Mouse (Mus musculus): ENCODE measurements at regions not wholly inside any gene's neighbourhood (a gene's known extent, or its start where the extent isn't known, plus 50 kb on each side); places are given as distances from the start of the nearest gene placed in this dataset.

DNA sequence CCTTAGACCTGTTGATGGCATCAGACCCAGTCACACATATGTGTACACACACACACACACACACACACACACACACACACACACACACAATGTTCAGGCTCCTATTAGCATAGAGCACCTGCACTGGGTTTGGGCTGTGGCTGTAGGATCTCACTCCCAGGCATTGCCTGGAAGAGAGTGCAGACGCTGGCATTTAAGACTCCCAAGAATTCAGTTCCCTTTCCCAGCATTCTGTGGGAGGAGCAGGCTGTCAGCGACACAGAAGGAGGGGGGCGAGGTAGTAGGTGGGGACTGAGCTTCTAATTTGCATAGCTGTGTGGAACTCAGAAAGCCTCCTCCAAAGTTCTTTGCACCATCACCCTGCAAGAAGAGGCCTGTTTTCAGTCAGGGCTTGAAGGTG lies 374.2 kb upstream of the Fam49b start:
- DNase-seq (ENCODE audit: extremely low spot score, low read depth, low spot score) = no peak

DNA sequence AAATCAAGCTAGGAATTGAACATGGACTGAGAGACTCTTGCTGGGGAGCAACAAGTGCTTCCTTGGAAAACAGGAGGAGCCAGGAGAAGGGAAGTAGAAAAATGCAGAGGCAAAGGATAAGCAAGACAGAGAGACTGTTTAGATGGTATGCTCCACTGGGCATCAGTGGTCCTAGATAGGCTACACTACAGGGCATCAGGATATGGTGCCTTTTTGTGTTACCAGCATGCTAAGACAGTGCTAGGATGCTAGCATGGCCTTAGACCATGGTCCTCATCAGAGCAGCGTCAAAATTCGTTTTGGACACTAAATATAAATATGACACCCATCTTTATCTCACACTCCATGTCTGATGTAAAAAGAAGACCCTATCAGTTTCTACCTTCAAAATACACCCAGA lies 374.6 kb upstream of the Fam49b start:
- DNase-seq (ENCODE audit: extremely low spot score, low read depth, low spot score) = no peak

DNA sequence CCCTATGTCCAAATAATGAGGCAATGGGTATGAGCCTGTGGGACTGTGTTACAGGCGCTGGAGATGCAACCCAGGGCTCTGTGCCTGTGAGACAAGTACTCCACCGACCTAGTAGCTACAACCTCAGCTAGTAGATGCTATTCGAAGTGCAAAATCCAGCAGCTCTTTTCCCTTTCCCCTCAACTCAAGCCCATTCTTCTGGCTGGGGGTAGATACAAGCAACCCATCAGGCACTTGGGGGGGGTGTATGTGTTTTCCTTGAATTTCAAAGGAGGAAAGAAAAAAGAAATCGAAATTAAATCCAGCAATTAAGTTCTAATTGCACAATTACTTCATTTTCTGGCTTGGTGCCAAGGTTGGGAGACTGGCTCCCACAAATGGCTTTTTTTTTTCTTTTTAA lies 372.4 kb upstream of the Gm21798 start:
- DNase-seq (ENCODE audit: extremely low spot score, low read depth, low spot score) = no peak

DNA sequence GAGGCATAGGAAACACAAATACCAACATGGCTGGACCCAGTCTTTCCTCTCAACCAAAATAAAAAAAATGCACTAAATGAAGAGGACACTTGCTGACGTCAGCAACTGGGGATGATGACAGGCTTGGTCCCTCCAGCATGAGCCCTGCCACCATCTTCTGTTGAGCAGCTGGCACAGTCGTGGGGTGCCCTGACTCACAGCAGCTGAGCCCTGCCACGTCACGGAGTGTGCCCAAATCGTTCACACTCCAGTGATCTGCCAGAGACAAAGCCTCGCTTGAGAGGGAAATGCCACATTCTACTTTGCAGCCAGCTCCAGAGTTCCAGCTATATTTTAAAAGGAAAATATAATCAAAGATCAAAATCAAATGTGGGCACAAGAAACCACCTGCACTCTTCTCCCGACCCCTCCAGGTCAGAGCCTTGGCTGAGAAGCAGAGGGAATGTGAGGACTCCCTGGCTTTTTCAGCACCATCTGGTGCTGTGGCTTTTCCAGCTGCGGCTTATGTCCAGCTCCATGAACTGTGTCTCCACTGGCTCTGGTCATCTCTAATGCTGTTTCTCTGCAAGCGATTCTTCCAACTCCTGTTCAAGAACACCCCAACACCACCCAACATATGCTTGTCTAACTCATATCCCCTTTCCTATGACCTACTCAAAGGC lies 371.0 kb upstream of the Gm21798 start:
- DNase-seq (ENCODE audit: extremely low spot score, low read depth, low spot score) = no peak

DNA sequence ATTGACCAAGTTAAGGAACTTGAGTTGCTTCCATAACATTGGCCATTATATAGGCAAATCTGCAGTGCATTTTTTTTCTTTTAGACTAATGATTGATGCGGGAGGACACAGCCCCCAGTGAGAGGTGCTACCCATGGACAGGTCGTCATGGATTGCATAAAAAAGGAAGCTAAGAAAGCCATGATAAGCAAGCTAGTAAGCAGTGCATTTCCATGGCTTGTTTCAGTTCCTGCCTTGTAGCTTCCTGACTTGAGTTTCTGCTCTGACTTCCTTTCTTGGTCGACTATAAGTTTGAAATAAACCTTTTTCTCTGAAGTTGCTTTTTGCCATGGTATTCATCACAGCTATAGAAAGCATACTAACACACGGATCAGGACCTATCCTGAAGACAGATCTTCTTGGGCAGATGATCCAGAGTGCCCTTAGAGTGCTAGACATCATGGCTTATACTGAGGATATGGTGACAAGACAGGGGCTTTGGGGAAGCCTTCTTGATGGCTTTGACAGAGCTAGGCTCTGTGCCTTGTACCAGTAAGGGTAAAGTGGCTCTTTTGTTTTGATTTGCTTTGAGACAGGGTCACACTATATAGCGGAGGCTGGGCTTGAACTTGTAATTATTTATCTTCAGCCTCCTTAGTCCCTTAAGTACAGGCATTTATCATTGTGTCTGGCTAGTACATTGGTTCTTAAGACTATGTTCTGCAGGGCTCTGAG lies 370.1 kb upstream of the Gm21798 start:
- no peak for DNase-seq (ENCODE audit: extremely low spot score, low read depth, low spot score)

DNA sequence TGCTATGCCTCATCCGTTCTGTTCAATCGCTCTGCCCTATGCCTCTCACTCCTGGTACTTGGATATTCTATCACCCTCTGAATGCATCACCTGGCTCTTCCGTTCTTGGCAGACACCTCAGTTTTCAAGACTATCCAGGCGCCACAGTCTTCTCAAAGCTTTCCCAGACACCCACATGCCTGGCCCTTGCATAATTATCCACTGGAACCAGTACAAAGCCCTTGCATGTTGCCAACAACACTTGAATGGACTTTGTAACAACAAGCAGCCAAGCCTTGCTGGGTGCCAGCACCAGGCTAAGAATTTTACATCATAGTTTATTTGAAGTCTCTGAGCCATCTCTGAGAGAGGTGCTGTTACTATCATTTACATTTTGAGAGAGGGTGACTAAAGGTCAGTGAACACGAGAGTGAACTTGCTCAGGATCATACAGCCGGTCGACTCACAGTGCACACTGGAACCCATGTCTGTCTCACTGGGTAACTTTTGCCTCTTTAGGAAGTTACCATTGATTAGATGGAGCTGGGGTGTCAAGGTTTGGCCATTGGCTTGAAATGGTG lies 368.8 kb upstream of the Gm21798 start:
- DNase-seq (ENCODE audit: extremely low spot score, low read depth, low spot score) = no peak

DNA sequence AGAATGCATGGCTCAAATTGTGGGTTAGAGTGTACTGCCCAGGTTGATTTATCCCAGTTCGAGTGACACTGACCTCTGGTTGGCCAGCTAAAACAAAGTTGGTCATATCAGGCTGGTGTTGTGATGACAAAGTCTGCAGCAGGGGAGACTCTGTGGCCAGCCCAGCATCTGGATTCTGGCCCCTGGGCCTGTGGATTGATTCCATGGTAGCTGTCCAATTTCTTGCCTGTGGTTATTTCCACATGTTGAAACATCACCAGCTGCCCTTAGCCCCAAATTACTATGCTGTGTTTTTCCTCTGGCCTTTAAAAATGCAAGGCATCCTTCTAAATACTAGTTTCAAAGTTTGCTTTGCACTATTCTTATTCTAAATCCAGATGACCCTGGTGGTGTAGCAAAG lies 346.8 kb upstream of the Gm21798 start:
- no peak for DNase-seq (ENCODE audit: extremely low spot score, low read depth, low spot score)

DNA sequence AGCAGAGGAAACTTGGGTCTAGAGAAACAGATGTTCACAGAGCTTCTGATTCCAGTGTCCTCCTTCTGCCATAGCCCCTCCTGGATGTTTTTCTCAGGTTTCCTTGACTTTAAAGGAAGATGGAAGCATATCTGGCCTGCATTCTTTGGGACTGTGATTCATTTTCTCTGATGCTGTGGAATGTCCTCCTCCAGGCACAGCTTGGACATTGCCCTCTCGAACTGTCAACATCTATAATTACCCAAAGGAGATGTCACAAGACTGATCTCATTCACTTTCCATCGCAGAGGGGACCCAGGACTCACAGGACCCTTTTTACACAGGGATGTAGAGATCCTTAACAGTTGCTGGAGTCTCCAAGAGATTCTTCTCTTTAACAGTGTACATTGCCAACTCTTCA lies 345.9 kb upstream of the Gm21798 start:
- DNase-seq (ENCODE audit: extremely low spot score, low read depth, low spot score) = no peak

DNA sequence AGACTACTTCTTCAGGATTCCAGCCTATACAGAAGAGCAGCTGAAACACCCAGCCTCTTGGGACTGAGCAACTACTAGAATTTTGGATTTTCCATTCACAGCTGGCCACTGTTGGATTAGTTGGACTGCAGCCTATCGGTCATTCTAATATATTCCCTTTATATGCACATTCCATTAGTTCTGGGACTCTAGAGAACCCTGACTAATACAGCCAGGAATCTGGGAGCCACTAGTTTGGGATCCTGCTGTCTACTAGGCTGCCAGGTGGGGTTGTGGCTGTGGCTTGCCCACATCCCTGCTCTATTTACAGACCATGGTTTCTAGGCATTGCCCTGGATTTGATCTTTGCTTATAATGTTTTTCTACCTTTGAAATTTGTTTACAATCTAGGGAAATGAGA lies 343.3 kb upstream of the Gm21798 start:
- DNase-seq (ENCODE audit: extremely low spot score, low read depth, low spot score) = no peak

DNA sequence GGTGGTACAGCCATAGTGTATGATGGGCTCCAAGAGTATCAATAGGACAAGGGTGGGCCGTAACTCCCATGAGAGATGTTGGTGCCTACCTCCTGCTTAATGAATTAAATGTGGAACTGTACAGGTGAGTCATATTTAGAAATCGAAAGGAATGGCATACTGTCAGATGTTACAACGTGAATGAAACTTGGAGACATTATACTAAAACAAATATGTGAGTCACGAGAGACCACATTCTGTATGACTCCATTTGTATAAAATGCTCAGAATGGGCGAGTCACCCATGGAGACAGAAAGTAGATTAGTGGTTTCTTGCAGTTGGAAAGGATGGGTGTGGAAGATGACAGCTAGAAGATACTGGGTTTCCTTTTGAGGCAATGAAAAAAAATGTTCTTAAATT lies 340.4 kb upstream of the Gm21798 start:
- no peak for DNase-seq (ENCODE audit: extremely low spot score, low read depth, low spot score)

DNA sequence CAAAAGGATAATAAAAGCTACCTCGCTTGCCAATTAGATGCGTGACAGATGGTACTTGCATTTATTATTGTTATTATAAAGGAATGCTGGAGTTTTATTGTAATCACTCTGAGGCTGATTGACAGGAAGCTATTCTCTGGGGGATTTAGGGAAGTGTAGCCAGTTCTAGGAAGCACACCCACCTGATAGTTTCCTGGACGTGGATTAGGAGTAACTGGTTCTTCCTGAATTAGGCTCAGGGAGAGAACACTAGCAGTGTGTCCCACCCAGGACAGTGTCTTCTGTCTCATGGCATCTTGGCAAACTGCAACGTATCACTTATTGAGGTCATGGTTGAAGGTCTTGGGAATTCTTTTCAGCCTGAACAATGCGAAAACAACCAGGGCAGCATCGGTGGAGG lies 336.9 kb upstream of the Gm21798 start:
- DNase-seq (ENCODE audit: extremely low spot score, low read depth, low spot score) = no peak

DNA sequence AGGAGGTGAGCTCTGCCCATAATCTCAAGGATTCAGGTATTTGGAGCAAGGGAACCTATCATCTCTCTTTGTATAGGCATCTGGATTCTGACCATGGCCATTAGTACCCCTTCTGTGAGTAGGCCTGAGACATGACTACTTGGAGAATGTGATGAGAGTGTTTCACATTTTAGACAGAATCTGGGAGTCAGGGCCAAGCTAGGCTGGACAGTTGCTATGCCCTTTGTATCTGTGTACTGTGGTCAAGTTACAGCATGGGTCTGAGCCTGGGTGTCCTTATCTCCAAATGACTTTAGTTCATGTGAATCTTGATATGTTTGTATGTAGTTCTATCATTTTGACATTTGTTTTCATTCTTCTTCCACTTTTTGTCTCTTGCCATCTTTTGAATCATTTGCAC lies 336.3 kb upstream of the Gm21798 start:
- DNase-seq (ENCODE audit: extremely low spot score, low read depth, low spot score) = no peak

DNA sequence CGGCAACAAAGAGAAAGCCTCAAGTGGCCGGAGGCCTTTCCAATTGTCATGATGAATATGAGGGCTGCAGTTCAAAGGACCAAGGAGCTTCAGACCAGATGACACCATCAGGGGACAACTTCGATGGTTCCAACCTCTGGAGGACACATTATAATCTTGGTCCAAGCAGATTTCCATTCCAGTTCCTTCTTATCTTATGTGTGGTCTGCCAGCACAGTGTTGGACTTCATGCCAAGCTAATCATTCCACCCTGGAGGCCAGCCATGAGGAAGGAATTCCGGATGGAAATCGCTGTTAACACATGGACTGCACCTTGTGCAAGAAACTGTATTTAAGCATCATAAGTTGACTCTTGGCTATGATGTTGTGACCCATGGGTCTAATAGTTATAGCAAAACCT lies 334.5 kb upstream of the Gm21798 start:
- no peak for DNase-seq (ENCODE audit: extremely low spot score, low read depth, low spot score)

DNA sequence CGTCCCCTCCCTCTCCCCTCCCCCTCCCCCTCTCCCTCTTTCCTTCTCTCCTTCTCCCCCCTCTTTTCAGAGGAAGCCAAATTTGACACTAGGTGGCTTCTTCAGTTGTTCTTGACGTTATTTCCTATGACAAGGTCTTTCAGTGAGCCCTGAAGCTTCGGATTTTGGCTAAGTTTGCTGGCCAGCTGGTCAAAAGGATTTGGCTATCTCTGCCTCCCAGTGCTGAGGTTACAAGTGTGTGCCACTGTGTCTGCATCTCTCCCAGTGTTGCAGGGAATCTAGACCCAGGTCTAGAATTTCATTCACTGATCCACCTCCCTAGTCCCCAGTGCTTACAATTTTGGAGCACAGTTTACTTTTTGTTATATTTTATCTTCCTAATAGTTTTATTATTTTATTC lies 329.7 kb upstream of the Gm21798 start:
- DNase-seq (ENCODE audit: extremely low spot score, low read depth, low spot score) = no peak

DNA sequence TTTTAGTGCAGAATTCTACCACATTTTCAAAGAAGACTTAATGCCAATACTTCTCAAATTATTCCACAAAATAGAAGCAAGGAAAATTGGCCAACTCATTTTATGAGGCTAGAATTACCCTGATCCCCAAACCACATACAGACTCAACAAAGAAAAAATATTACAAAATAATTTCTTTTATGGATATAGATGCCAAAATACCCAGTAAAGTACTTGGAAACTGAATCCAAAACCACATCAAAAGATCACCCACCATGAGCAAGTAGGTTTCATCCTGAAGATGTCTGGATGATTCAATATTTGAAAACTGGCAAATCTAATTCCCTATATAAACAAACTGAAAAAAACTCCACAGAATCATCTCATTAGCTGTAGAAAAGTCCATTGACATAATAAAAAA lies 316.7 kb upstream of the Gm21798 start:
- no peak for DNase-seq (ENCODE audit: extremely low spot score, low read depth, low spot score)

DNA sequence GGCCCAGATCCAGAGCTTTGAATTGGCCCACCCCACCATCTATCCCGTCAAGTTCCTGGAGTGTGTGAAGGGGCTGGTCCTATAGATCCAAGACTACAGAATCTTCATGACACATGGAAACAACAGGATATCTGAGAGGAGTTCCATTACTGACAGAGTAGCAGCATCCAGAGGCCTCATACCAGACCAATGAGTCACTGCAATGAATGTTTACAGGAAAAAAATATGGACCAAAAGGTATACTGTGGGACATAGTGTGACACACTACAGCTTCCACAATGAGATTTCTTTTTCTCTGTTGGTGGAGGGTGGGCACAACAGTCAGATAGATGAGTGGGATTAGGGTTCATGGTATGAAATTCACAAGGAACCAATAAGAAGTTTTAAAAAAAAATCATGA lies 316.0 kb upstream of the Gm21798 start:
- no peak for DNase-seq (ENCODE audit: extremely low spot score, low read depth, low spot score)

DNA sequence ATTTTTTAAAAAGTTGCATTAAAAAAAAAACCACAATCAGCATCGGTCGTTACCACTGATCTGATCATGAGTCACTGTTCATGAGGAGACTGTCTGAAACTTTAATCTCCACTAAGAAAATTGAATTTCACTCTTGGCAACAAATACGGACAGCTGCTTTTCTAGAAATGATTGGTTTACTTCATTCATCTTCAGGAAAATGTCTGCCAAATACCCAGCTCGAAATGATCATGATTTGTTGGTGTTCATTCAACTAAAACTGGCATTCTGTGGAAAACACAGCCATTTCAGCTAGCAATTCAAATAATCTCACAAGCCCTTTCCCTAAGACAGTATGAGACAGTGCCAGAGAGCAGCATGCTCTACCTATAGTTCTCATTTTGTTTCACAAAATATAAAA lies 312.7 kb upstream of the Gm21798 start:
- no peak for DNase-seq (ENCODE audit: extremely low spot score, low read depth, low spot score)

DNA sequence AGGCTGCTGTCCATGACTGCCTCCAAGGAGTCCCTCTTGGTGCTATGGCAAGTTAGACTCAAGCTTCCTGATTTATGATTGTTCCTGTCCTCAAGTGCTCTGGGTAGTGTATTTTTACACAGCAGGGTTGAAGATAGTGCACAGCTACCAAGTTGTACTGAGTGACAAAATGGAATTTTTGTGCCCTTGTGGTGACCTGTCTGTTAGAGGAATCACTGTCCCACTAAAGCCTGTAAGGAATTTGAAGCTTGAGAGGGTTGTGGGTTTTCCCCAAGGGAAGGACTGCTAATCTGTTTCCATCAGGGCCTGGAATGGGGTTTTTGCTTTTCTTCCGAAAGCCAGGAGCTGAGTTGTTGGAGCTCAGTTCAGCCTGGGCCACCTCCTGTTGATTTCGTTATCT lies 306.8 kb upstream of the Gm21798 start:
- no peak for DNase-seq (ENCODE audit: extremely low spot score, low read depth, low spot score)

DNA sequence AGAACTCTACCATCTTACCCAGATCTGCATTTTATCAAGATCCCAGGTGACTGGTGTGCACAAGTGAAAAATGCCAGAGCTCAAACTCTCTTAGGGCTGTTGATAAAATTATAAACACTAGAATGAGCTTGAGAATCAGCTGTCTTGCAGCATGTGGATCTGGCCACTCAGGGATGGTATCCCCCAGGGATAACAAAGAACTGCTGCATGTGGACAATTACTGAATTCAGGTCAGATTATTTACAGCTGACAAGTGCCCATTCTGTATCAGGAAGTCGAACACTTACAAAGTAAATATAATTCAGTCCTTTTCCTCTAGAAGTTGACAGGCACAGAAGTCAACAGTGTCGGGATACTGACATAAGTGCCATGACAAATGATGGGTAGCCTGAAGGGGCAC lies 306.3 kb upstream of the Gm21798 start:
- no peak for DNase-seq (ENCODE audit: extremely low spot score, low read depth, low spot score)

DNA sequence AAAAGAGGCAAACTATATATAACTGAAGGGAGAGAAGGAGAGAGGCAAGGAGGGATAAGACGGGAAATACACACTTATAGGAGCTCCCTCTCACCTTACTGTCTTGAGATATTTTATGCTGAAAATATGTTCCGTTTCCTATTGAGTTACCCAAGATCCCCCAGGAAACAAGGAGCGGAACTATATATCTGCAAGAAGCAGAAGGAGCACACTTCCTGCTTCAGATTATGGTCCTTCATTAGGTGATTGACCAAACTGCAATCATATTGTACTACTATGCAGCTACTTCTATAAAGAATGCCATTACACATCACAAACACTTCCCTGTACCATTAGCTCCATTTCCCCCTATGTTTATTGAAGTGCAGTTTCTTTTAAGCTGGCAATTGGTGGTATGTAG lies 304.9 kb upstream of the Gm21798 start:
- DNase-seq (ENCODE audit: extremely low spot score, low read depth, low spot score) = no peak

DNA sequence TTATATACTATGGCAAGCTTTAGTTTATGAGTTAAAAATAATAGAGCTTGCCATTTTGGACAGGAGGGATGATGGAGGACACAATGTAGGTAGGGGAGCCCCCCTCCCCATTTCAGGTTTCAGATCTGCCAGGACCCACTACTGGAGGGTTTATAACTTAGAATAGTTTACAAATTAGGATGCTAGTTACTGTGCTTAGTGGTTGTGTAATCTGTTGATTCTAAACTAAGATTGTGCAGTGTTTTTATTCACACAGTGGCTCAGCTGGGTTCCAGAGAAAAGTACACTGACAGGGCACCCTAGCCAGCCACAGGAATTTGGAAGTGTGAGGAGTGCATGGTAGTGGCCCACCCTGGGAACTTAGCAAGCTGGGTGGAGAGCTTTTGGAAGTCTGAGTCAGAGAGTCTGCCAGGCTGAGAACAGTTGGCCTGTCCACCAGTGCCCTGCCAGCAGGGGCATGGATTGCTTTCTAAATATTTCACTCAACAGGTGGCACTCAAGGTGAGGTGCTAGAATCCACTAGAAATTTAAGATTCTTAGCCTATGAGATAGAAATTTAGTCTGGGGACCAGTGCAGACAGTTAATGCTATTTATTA lies 303.9 kb upstream of the Gm21798 start:
- DNase-seq (ENCODE audit: extremely low spot score, low read depth, low spot score) = no peak

DNA sequence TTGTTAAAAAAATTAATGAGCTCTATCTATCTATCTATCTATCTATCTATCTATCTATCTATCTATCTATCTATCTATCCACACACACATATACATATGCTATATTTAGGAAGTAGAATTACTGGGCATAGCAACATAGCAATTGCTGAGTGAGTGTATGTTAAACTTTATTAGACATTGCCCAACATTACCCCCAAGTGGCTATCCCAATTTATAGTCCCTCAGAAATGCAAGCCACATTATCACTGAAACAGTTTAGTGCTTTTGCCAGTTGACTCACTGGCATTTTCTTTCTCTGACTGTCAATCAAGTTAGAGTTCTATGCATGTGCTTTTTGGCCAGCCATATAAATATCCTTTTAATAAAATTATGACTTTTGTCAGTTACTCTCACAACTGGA lies 302.3 kb upstream of the Gm21798 start:
- no peak for DNase-seq (ENCODE audit: extremely low spot score, low read depth, low spot score)
